Mouse (Mus musculus): Measurements from ENCODE around the gene Mbd3. TPM values are rescaled to one million over a fixed set of nuclear protein-coding genes. Genes with fewer than 3 reads are reported as not detected.

Gene Mbd3
- polyA plus RNA-seq, 1 experiment from 2014 or later: 327 TPM

- Histone ChIP-seq H3K4me1 (peaks cover 27% of the 10 kb centered on the region), H3K36me3 (replicated peaks) (peaks cover 48% of the 10 kb centered on the region), H3K4me3 (replicated peaks) (no peak overlapping the region), H3K27me3 (no peaks in the 10 kb centered on the region), H3K9ac (no peak overlapping the region), H3K9me3 (no peaks in the 10 kb centered on the region), H3K27ac (0 out of 2 replicates have a peak overlapping the region, but pooled peaks have one; percentile 5), H3K4me2 (peak overlapping the region; percentile 91; the same call in 1 of the 2 replicates)
- ATAC-seq (ENCODE audit: low FRiP score): no peak
- 36% methylated on average over 2 of the region's 2 CpGs for WGBS
Measured at GRCm38 (mm10) chr10:80388731-80389130, 10.6 kb downstream of the Mbd3 start.

GRCm38 (mm10) chr10:80387522-80387959 is 11.8 kb downstream of the Mbd3 start, which contains the start of gene Mex3d:
Mex3d (minus strand) TSS chr10:80387659.
- peak within 1 kb of the TSS; percentile 100 for H3K9ac ChIP-seq
- H3K27ac ChIP-seq: peak within 1 kb of the TSS; percentile 97
- no peaks in the 10 kb centered on the region for H3K27me3 ChIP-seq
- H3K9me3 ChIP-seq: no peaks in the 10 kb centered on the region
- H3K4me2 ChIP-seq: peak within 1 kb of the TSS; percentile 91
- peaks cover 36% of the 10 kb centered on the region for H3K4me1 ChIP-seq
- H3K36me3 ChIP-seq (replicated peaks): peaks cover 48% of the 10 kb centered on the region
- ATAC-seq (ENCODE audit: low FRiP score): peak; percentile 46
- peak within 1 kb of the TSS; percentile 98 for H3K4me3 ChIP-seq (replicated peaks)
- WGBS: 2% methylated on average over 17 of the region's 61 CpGs

- Histone ChIP-seq H3K4me3 (replicated peaks) (peak overlapping the region; percentile 98), H3K36me3 (replicated peaks) (peaks cover 48% of the 10 kb centered on the region), H3K27me3 (no peaks in the 10 kb centered on the region), H3K9ac (peak overlapping the region; percentile 100), H3K27ac (peak overlapping the region; percentile 97), H3K9me3 (no peaks in the 10 kb centered on the region), H3K4me1 (peaks cover 36% of the 10 kb centered on the region), H3K4me2 (peak overlapping the region; percentile 91)
- WGBS: under 1% methylated on average over 77 of the region's 94 CpGs
- ATAC-seq (ENCODE audit: low FRiP score): no peak
Measured at GRCm38 (mm10) chr10:80386735-80387471, 12.4 kb downstream of the Mbd3 start.

GRCm38 (mm10) chr10:80385811-80386734 is 13.3 kb downstream of the Mbd3 start:
- peaks cover 41% of the 10 kb centered on the region for H3K4me1 ChIP-seq
- peaks cover 48% of the 10 kb centered on the region for H3K36me3 ChIP-seq (replicated peaks)
- peak overlapping the region; percentile 97 for H3K27ac ChIP-seq
- 2% methylated on average over 34 of the region's 34 CpGs for WGBS
- H3K9ac ChIP-seq: peak overlapping the region; percentile 100
- no peaks in the 10 kb centered on the region for H3K9me3 ChIP-seq
- H3K4me2 ChIP-seq: peak overlapping the region; percentile 91
- peak; percentile 80 for ATAC-seq (ENCODE audit: low FRiP score)
- H3K4me3 ChIP-seq (replicated peaks): peak overlapping the region; percentile 98
- no peaks in the 10 kb centered on the region for H3K27me3 ChIP-seq

GRCm38 (mm10) chr10:80385310-80385709 is 14.0 kb downstream of the Mbd3 start:
- peak overlapping the region; percentile 97 for H3K27ac ChIP-seq
- WGBS: 4% methylated on average over 7 of the region's 7 CpGs
- ATAC-seq (ENCODE audit: low FRiP score): peak; percentile 18; the same call in 1 of the 2 replicates
- no peaks in the 10 kb centered on the region for H3K9me3 ChIP-seq
- peaks cover 47% of the 10 kb centered on the region for H3K36me3 ChIP-seq (replicated peaks)
- peak overlapping the region; percentile 98 for H3K4me3 ChIP-seq (replicated peaks)
- H3K4me1 ChIP-seq: peaks cover 43% of the 10 kb centered on the region
- H3K27me3 ChIP-seq: no peaks in the 10 kb centered on the region
- peak overlapping the region; percentile 100 for H3K9ac ChIP-seq
- H3K4me2 ChIP-seq: peak overlapping the region; percentile 91

- no peaks in the 10 kb centered on the region for H3K9me3 ChIP-seq
- no peak for ATAC-seq (ENCODE audit: low FRiP score)
- no peaks in the 10 kb centered on the region for H3K27me3 ChIP-seq
- H3K27ac ChIP-seq: peak overlapping the region; percentile 97
- peak overlapping the region; percentile 91 for H3K4me2 ChIP-seq
- H3K4me1 ChIP-seq: peaks cover 43% of the 10 kb centered on the region
- WGBS: 79% methylated on average over 7 of the region's 7 CpGs
- peaks cover 50% of the 10 kb centered on the region for H3K36me3 ChIP-seq (replicated peaks)
- peak overlapping the region; percentile 100 for H3K9ac ChIP-seq
- H3K4me3 ChIP-seq (replicated peaks): peak overlapping the region; percentile 98
Measured at GRCm38 (mm10) chr10:80384709-80385108, 14.6 kb downstream of the Mbd3 start.

GRCm38 (mm10) chr10:80384115-80384639 is 15.2 kb downstream of the Mbd3 start:
- Histone ChIP-seq H3K27ac (peak overlapping the region; percentile 97), H3K4me1 (peaks cover 43% of the 10 kb centered on the region), H3K9me3 (no peaks in the 10 kb centered on the region), H3K4me3 (replicated peaks) (peak overlapping the region; percentile 98), H3K27me3 (no peaks in the 10 kb centered on the region), H3K9ac (peak overlapping the region; percentile 100), H3K4me2 (peak overlapping the region; percentile 91), H3K36me3 (replicated peaks) (peaks cover 55% of the 10 kb centered on the region)
- ATAC-seq (ENCODE audit: low FRiP score): no peak
- WGBS: 85% methylated on average over 4 of the region's 4 CpGs

- ATAC-seq (ENCODE audit: low FRiP score): no peak
- Histone ChIP-seq H3K9ac (peak overlapping the region; percentile 100), H3K27ac (peak overlapping the region; percentile 31; the same call in 1 of the 2 replicates), H3K4me3 (replicated peaks) (peak overlapping the region; percentile 98), H3K27me3 (no peaks in the 10 kb centered on the region), H3K4me2 (peak overlapping the region; percentile 91), H3K9me3 (no peaks in the 10 kb centered on the region), H3K4me1 (peaks cover 40% of the 10 kb centered on the region), H3K36me3 (replicated peaks) (peaks cover 56% of the 10 kb centered on the region)
- 60% methylated on average over 4 of the region's 4 CpGs for WGBS
Measured at GRCm38 (mm10) chr10:80383431-80383830, 15.9 kb downstream of the Mbd3 start.

- Histone ChIP-seq H3K9ac (no peak overlapping the region), H3K4me2 (peak overlapping the region; percentile 91), H3K9me3 (no peaks in the 10 kb centered on the region), H3K27me3 (no peaks in the 10 kb centered on the region), H3K4me1 (peaks cover 33% of the 10 kb centered on the region), H3K36me3 (replicated peaks) (peaks cover 56% of the 10 kb centered on the region), H3K27ac (no peak overlapping the region), H3K4me3 (replicated peaks) (no peak overlapping the region)
- no peak for ATAC-seq (ENCODE audit: low FRiP score)
- WGBS: 90% methylated on average over 7 of the region's 7 CpGs
Measured at GRCm38 (mm10) chr10:80382641-80383365, 16.5 kb downstream of the Mbd3 start.

GRCm38 (mm10) chr10:80377716-80378115 is 21.6 kb downstream of the Mbd3 start:
- 48% methylated on average over 10 of the region's 10 CpGs for WGBS

GRCm38 (mm10) chr10:80376160-80376559 is 23.2 kb downstream of the Mbd3 start:
- Histone ChIP-seq H3K4me3 (replicated peaks) (no peak overlapping the region), H3K4me1 (peaks cover 17% of the 10 kb centered on the region), H3K27me3 (peaks cover 9% of the 10 kb centered on the region), H3K9me3 (no peaks in the 10 kb centered on the region), H3K36me3 (replicated peaks) (peaks cover 19% of the 10 kb centered on the region), H3K27ac (no peak overlapping the region), H3K9ac (no peak overlapping the region), H3K4me2 (no peak overlapping the region)
- WGBS: 1% methylated on average over 7 of the region's 7 CpGs
- no peak; the same call in 1 of the 2 replicates for ATAC-seq (ENCODE audit: low FRiP score)

More at GRCm38 (mm10) chr10:80377716-80378115, 21.6 kb downstream of the Mbd3 start:
- no peak for ATAC-seq (ENCODE audit: low FRiP score)
- Histone ChIP-seq H3K27ac (no peak overlapping the region), H3K27me3 (peaks cover 2% of the 10 kb centered on the region), H3K4me3 (replicated peaks) (no peak overlapping the region), H3K9ac (no peak overlapping the region), H3K4me2 (no peak overlapping the region), H3K36me3 (replicated peaks) (peaks cover 34% of the 10 kb centered on the region), H3K4me1 (peaks cover 7% of the 10 kb centered on the region; the same call in 1 of the 2 replicates), H3K9me3 (no peaks in the 10 kb centered on the region)

Data from forebrain, embryonic 12.5 days (tissue).